Mouse (Mus musculus): ENCODE results near the gene Fam178b.

The Fam178b gene

DNA sequence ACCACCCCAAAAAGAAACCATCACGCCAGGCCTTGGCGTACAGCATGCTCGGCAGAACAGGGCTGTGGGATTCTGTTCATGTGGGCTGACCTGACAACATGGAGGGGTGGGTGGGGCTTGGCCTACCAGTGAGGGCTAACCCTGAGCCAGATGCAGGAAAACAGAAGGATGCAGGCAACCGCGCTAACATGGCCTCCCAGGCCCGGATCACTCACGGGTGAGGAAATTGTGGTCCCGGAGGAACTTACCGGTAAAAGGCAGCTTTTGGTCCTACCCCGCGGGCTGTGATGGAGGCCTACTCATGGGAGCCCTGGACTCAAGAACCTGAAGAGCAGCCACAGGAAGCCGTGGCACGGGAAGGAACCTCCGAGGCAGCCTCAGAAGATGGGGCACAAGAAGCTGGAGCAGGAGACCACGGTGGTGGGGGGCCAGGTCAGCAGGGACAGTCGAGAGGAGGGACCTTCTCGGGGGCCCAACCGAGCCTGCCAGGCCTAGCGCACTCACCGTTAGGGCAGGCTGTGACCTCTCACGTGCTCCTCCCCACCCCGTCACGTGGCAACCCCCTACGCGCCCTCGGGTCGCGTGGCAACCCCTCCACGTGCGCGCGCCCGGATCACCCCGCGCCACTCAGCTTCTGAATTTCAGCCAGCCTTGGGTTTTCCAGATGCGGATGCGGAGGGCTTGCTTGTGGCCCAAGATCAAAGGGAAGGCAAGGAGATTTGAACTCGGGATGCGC, at the start of gene Fam178b:
Gene Fam178b, minus strand, starts transcription at position 564 of the 736 bp plus-strand sequence.
- DNase-seq (ENCODE audit: low read depth): no peak

DNA sequence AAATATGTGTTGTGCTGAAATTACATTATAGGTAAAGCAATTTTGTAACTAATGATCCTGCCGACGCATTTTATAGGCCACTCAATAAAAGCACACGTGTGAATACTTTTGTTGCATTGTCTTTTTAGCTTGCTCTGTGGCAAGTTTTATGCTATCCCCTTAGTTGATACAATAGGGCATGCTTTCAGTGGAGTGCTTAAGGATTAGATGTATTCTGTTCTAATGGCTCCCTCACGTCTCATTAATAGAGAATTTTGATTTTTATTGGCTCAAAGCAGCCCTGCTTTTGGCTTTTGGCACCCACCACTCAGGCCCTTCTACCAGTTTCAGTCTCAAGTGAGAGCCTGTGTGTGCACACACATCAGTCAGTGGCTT, 41.1 kb upstream of the Fam178b start:
- no peak for DNase-seq (ENCODE audit: low read depth)

DNA sequence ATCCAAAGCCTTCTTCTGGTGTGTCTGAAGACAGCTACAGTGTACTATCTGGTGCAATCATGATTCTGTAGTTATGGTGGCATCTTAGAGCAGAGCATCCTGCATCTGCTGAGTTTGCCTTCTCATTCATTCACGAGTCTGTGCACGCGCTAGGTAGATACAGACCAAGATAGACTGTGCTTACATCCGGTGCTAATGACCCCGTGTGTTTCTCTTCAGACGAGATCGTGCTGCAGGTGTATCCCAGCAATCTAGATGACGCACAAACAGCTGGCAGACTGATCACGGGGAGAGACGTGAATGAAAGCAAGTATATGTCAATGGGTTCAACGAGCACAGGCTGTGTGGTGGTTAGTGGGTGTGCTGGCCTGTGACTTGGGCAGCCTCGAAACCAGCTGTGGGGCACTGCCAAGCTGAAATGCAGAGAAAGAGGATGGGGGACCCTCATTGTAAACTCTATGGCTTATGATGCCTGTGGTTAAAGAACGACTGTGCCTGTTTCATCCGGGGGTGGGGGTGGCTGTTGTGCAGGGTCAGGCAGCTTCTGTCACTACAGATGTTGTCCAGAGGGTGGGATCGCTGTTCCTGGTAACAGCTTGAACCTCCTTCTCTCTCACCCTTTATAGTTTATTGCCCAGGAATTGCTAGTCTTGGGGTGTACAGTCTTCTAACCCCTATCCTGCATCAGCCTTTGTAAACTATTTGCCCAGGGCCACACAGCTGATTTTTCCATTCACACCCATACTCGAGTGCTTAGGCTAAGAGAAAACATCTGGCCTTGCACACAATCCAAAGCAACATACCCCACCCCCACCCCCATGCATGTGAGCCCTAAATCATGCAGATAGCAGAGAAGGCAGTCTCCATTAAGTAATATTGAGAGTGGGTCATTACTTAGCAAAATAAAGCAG, 40.4 kb upstream of the Fam178b start:
- DNase-seq (ENCODE audit: low read depth): peak; percentile 75

DNA sequence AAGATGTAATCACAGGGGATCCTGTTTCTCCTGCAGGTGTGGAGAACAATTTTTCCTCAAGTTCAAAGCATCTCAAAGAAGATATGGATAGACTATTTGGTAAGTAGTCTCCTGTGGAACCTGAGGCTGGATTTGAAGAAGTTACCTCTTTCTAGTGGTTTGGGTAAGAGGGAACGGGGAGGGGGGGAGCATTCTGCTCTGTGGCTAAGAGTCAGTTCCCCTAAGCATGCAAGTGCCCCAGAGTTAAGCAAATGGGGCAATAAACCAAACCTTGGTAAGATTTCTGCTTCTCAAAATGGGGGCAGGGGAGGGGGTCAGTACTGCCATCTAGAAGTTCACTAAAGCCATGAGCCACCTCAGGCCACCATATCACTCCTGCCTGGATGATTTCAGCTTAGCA, 35.8 kb upstream of the Fam178b start:
- no peak for DNase-seq (ENCODE audit: low read depth)

DNA sequence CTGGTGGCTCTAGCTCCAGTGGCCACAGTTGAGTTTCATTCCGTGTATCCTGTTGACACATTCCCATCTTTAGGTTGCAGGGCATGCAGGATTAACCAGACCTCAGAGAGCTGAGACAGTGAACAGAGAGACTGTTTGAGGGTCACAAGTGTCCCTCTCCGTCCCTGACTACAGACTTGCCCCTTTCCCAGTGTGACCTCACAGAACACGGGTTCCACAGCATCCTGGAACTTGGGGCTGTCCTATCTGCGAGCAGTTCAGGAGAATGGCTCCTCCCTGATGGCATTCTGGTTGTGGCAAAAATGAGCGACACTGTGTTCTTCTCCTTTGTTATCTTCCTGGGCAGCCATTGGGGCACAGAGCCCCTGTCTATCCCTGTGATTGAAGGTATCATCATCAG, 31.3 kb upstream of the Fam178b start, which contains the start of gene Actr1b:
Gene Actr1b, minus strand, starts transcription at position 112 of the 400 bp plus-strand sequence.
- no peak for DNase-seq (ENCODE audit: low read depth)

DNA sequence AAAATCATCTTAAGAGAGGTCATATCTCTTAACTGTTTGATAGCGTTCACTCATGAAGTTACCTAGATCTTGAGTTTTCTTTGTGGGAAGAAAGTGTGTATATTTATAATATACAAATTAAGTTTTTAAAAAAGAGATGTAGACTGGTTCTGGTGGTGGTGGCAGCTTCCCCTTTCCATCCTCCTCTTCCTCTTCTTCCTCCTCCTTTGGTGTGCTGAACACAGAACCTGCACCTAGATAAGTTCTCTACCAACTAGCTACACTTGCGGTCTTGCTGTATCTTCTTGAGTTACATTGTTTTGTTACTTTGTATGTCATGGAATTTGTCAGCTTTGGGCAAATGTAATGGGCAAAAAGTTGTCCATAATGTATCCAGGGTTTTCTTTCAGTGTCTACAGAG, 28.1 kb upstream of the Fam178b start:
- DNase-seq (ENCODE audit: low read depth): no peak

DNA sequence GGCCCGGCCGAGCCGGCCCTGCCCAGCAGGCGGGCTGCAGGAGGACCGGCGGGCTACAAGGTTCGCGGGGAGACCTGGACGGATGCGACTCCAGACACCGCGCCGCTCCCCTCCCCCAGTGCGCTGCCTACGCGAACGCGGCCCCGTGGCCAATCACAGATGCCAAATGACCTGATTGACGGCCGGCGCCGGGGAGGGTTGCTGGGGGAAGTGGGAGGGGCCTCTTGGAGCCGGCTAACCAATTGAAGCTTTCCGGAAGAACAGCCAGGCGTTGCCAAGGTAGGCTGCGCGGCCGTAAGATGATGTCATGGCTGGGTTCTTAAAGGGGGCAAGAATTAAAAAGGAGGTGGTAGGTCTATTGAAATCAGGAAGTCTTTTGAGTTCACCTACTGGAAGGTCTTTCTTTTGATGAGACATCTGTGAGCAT, 26.9 kb upstream of the Fam178b start, which contains the start of gene 4933424G06Rik:
Gene 4933424G06Rik, plus strand, starts transcription at position 296 of the 427 bp plus-strand sequence.
- peak; percentile 98 for DNase-seq (ENCODE audit: low read depth)

DNA sequence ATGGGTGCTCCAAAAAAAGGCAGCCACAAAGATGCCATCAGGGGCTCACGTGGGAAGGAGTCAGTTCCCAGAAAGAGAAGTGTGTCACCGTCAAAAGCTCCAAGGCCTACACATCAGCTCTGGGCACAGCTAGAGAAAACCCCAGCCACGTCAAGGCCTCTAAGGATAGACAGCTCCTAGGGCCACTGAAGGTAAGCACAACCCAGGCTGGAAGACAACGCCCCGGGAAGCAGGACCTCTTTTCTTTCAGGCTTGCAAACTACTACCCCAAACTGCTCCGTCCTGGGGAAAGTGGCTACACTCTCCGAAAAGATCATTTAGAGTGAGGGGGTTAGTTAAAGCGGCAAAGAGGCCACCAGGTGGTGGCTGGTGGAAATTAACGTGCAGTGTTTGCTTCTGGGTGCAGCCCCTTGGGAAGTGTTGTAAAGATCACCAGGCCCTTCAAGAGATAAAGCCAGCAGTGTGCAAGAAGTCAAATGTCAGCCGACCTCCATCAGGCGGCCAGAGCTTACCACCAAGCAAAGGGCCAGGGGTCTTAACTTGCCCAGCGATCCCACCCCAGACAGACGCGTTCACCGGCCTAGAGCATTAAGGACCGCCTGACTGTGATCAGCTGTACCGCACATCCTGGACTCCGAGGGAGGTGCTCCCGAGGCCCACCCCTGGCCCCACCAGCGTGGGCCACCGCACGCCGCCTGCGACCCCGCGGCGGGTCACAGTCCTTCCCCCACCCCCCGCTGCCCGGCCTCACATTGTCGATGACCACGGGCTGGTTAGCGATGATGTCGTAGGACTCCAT, 26.3 kb upstream of the Fam178b start:
- peak; percentile 78 for DNase-seq (ENCODE audit: low read depth)

DNA sequence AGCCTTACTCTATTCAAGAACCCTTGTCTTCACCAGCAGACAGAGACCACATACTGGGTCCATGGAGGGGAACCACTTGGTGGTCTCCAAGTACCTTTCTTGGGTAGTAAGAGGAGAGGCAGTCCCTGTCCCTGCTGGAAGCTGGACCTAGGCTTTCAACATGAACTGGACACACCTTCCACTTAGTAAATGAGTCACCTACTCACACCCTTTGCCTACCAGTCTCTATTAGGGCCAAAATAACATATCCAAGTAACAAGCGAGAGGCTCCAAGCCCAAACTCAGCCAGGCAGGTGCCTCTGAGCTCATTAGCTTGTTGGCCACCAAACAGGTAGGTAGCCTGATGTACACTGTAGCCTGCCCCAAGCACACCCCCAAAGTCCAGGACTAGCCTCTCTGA, 25.6 kb upstream of the Fam178b start:
- DNase-seq (ENCODE audit: low read depth): no peak

DNA sequence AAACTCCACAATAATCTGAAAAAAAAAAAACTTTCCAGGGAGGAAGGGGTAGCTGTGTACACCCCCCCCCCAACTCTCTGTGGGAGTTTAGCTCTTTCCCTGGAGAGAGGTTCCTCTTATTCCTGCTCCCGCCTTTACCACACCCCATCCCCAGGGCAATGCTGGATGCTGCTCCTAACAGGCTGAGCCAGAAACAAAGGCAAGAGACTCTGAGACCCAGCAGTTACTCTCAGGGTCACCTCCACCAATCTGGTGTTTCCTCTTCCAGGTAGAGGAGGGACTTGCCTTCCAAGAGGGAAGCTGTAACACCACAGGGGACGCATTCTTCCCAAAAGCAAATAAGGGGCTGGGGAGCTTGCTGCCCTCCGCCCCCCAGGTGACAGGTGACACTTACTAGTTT, 24.8 kb upstream of the Fam178b start:
- DNase-seq (ENCODE audit: low read depth): no peak

DNA sequence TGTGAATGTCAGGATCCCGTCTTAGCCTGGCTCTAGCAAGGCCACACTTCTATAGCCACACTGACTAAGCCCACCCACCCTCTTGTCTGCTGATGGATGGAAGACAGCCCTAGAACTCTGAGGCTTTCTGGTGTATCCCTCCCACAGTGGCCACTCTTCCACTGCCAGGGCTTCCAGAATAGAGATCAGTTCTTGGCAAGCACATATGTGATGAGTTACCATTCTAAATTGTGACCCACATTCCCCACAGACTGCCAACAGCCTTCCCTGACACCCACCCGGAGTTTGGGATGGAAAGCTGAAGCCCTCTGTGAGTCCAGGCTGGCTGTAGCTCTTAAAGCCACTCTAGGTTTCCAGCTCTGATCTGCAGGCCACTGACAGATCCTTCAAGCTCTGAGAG, 24.2 kb upstream of the Fam178b start:
- DNase-seq (ENCODE audit: low read depth): no peak

DNA sequence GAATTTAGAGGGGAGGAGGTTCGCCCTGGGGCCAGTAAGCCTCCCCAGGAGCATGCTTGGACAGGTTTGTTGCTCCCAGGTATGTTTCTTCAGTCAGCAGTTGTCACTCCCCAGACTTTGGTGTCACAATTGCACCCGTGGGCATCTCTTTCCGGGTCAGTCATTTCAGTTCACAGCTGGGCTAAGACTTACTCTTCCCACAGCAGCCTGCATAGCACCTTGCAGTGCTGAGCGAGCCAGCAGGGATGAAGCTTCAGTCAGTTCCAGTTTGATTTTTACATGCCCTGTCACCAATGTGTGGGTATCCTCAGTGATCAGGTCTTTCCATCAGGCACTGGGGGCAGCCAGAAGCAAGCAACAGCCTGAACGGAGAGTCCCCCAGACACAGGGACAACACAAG, 14.0 kb upstream of the Fam178b start:
- DNase-seq (ENCODE audit: low read depth): no peak

DNA sequence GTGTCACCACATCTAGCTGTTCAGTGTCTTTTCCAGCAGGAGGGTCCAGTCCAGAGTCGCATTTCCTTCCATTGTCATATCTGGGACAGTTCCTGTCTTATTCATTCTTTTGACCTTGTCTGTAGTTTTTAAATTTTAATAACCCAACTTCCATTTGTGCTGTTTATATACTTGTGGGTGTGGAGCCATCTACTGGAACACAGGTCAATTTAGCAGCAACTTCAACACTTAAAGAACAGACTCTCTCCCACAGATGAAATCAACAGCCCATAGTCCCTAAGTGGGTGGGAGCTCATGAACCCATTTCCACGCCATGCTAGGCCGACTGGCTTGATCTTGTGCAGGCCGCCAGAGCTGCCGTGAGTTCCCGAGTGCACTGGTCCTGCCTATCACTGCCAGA, 13.4 kb upstream of the Fam178b start:
- no peak for DNase-seq (ENCODE audit: low read depth)

DNA sequence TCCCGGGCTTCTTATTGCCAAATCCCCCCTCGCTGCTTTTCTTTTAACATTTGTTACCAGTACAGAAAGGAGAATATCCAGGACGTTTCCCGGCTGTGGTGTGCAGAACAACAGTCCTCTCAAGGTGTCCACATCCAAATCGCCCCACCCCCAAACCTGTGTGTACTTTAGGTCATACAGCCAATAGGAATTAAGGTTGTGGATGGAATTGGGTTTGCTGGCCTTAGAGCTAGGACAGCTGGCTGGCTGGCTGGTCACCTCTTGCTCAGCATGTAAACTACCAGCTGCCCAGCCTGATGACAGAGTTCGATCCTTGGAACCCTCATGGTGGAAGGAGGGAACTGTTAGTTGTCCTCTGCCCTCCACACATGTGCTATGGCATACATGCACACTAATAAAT, 11.9 kb upstream of the Fam178b start:
- no peak for DNase-seq (ENCODE audit: low read depth)

DNA sequence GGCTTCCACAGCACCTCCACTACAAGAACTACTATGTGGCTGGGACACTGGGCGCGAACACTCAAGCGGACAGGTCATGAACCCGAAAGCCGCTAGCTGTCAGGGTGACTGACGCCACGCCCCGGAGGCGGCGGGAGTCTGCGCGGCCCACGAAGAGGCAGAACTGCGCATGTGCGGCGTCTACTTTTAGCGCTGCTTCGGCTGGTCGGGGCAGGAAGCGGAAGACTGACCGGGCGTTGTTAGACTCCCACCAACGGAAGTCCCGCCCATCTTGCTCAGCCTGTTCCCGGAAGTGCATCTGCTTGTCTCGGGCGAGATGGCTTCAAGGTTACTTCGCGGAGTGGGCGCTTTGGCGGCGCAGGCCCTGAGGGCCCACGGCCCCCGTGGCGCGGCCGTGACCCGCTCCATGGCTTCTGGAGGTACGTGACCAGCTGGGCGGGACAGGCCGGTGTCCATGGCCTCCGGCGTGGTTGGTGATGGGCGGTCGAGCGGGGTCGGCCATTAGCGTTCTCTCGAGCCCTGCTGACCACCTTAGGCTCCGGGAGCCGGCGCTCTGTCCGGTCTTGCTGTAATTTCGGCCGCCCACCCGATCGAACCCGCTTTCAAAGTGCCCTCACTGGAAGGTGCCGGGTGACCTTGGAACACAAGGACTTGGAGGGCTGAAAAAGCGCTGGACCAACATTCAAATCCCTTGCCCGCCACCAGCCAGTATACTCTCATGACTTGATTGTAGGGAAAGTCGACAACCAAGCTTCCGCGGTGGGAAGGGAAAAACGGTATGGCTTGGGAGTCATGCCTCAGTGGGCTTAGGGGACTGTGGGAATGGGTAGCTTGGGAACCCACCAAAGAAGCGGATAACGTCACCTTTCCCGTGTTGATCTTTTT, 8.5 kb upstream of the Fam178b start, which contains the start of gene Cox5b:
Gene Cox5b, plus strand, starts transcription at position 179 of the 885 bp plus-strand sequence.
- DNase-seq (ENCODE audit: low read depth): peak; percentile 98

DNA sequence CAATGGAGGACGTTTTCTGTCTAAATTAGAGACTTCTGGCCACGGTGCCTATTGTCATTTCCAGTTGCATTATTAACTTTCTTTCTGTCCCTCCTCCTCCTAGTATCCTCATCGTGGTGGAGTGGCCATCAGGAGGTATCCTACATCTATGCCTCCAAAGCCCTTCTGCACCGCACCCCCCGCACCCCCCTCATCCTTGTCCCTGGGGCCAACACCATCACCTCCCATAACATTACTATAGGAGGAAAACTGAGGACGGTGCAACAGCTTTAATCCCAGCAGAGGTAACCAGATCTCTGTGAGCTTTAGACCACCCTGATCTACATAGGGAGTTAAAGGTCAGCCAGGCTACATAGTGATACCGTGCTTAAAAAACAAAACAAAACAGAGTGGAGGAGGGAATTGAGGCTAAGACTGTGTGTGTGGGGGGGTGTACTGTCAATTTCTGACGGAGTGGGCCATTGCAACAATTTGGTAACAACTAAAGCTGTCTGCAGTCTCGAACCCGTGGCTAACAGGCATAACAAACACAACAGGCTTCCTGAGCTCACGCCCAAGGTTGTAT, 7.8 kb upstream of the Fam178b start:
- no peak for DNase-seq (ENCODE audit: low read depth)

DNA sequence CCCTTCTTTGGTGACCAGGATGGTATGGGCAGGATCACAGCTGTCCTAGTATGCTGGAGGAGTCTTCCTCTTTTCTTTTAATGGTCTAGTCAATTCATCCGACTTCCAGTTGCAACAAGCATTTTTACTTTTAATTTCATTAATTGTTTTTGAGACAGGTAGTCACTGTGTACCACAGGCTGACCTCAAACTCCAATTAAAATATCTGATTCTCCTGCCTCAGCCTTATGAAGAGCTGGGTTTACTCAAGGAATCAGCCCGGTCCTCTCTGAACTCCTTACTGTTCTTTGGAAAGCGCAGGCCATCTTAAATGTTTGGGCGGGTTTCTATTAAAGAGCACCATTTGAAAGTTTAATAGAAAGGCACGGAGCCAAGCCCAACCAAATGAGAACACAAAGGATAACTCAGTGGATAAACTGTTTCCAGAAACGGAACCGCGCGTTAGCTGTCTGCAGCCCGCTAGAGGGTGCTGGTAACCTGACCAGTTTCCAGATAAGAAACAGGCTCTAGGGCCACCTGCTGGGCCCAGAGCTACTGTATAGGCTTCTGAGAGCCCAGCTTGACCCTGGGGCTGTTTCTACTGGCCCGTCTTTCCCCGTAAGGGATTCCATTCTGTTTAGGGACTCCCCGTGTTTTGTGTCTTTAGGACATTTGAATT, 956 bp upstream of the Fam178b start:
- peak; percentile 78 for DNase-seq (ENCODE audit: low read depth)

DNA sequence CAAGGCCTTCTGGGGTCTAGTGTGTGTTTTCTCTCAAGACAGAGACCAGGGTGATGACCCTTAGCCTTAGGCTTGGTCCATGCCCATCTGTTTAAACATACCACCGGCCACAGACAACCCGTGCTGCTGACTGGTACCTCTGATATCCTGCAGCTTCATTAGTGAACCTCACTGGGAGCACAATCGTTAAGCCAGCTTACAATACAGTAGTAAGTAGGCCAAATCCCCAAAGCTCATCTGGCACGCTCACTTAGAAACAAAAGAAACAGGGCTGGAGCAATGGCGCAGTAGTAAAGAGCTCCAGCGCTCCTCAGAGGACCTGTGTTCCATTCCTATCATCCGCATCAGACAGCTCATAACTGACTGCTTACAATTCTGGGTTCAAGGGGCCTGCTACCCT, 2.1 kb downstream of the Fam178b start:
- DNase-seq (ENCODE audit: low read depth): no peak

DNA sequence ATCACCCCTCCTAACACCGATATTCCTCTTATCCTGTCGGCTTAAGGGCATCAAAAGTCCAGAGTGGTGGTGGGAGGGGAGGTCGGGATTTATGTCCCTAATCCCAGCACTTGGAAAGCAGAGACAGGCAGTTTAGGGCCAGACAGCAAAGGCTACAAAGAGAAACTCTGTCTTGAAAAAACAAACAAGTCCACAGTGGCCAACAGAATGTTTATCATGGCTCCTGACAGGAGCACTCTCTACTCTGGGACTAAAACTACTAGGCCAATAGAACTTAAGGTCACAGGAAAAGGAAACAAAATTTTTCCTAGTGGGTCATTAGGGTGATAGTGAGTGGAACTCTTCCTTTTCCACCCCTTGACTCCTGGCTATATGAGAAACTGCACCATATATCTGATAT, 8.0 kb downstream of the Fam178b start:
- no peak for DNase-seq (ENCODE audit: low read depth)

DNA sequence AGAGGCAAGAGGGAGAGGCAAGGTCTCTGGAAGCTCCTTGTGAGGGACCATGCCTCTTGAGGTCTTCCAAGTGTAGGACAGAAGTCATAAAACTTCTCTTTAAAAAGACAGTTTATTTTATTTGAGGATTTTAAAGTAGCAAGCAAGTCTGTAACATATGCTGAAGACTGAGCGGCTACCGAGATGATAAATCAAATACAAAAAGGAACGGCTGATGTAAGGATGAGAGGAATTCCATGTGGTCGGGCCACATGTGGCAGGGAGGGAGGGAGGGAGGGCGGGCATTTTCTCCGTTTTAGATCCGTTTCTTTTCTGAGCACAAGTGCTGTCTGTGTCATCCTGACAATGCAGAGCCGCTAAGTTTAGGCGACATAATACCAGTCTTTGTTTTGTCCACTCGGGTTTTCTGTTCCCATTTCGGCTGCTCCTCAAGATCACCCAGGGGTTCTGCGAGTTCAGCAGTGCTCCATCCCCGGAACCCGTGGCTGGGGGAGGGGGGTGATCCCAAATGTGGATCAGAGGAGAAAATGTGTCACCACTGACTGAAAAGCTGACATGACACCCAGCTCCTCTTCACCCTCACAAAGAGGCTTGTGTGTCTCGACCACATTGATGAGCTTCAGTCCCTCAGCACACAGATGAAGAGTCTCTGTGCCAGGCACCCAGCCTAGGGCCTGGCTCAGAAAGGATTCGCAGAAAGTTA, 10.2 kb downstream of the Fam178b start:
- no peak for DNase-seq (ENCODE audit: low read depth)
